Mouse (Mus musculus) stomach, postnatal 0 days (tissue): ENCODE measurements around the gene Tmbim1.

Experiments used
- CTCF ChIP-seq: IDR thresholded peaks from 2 replicates; pipeline ENCODE4 v1.5.1; 2016; ENCODE audit warnings: antibody characterized with exemption, low read depth, mild to moderate bottlenecking, moderate library complexity
- EP300 ChIP-seq: optimal IDR thresholded peaks from 2 replicates; pipeline ENCODE3; 2016; ENCODE audit warnings: antibody characterized with exemption

DNA sequence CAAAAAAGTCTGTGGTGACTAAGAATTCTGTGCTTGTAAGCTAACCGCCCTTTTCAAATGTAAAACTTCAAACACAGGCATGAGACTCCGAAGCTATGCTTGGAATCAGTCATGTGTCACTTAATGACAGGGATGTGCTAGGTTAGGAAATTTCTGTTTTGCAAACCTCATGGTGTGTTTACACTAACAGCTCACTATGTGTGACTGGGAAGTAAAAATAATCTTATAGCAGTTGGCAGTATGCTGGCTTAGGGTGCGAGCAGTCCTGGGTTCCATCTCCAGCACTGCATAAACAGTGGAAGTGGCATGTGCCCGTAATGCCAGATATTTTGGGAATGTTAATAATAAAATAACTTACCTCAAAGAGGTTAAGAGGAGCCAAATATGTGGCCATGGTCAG is 476 bp downstream of the Tmbim1 start:
- no peak for TF ChIP-seq EP300
- no peak for TF ChIP-seq CTCF
